Mouse (Mus musculus) layer of hippocampus, adult 9-10 months (tissue): ENCODE data around the gene Aurkb.

Source experiments
- DNase-seq: peaks from one replicate; pipeline ENCODE4 v3.0.0; 2022; ENCODE audit warnings: low spot score

Aurkb gene

GRCm38 (mm10) chr11:69064259-69065133 lies 19.0 kb downstream of the Aurkb start:
- no peak for DNase-seq

GRCm38 (mm10) chr11:69065394-69065925 lies 20.0 kb downstream of the Aurkb start:
- DNase-seq: no peak

- DNase-seq: no peak
These were observed 20.9 kb downstream of the Aurkb start for GRCm38 (mm10) chr11:69066163-69066861.

- DNase-seq: peak; percentile 79
These were observed 21.5 kb downstream of the Aurkb start for GRCm38 (mm10) chr11:69066956-69067355.

GRCm38 (mm10) chr11:69067601-69068000 lies 22.2 kb downstream of the Aurkb start:
- no peak for DNase-seq

GRCm38 (mm10) chr11:69070093-69070492 lies 24.6 kb downstream of the Aurkb start:
- DNase-seq: no peak

GRCm38 (mm10) chr11:69070590-69071222 lies 25.3 kb downstream of the Aurkb start, which contains the start of gene Tmem107:
TSS of gene Tmem107 (plus strand) at chr11:69070806.
- peak; percentile 89 for DNase-seq

- no peak for DNase-seq
These were observed 25.8 kb downstream of the Aurkb start for GRCm38 (mm10) chr11:69071262-69071661.

GRCm38 (mm10) chr11:69072234-69072633 lies 26.8 kb downstream of the Aurkb start:
- DNase-seq: no peak

- DNase-seq: no peak
These were observed 27.2 kb downstream of the Aurkb start for GRCm38 (mm10) chr11:69072666-69073064.

- DNase-seq: peak; percentile 93
These were observed 27.8 kb downstream of the Aurkb start for GRCm38 (mm10) chr11:69073065-69073888.

GRCm38 (mm10) chr11:69073951-69074775 lies 28.7 kb downstream of the Aurkb start:
- no peak for DNase-seq

GRCm38 (mm10) chr11:69074776-69075069 lies 29.3 kb downstream of the Aurkb start:
- no peak for DNase-seq

GRCm38 (mm10) chr11:69075764-69076479 lies 30.5 kb downstream of the Aurkb start:
- no peak for DNase-seq

- no peak for DNase-seq
These were observed 31.1 kb downstream of the Aurkb start for GRCm38 (mm10) chr11:69076572-69076971.

GRCm38 (mm10) chr11:69077316-69077715 lies 31.9 kb downstream of the Aurkb start:
- no peak for DNase-seq

GRCm38 (mm10) chr11:69078041-69078440 lies 32.6 kb downstream of the Aurkb start:
- DNase-seq: no peak

- no peak for DNase-seq
These were observed 33.5 kb downstream of the Aurkb start for GRCm38 (mm10) chr11:69078805-69079438.

- no peak for DNase-seq
These were observed 34.8 kb downstream of the Aurkb start for GRCm38 (mm10) chr11:69080102-69080854.
